Mouse (Mus musculus): ENCODE measurements at regions not wholly inside any gene's neighbourhood (a gene's known extent, or its start where the extent isn't known, plus 50 kb on each side); places are given as distances from the start of the nearest gene placed in this dataset.

DNA sequence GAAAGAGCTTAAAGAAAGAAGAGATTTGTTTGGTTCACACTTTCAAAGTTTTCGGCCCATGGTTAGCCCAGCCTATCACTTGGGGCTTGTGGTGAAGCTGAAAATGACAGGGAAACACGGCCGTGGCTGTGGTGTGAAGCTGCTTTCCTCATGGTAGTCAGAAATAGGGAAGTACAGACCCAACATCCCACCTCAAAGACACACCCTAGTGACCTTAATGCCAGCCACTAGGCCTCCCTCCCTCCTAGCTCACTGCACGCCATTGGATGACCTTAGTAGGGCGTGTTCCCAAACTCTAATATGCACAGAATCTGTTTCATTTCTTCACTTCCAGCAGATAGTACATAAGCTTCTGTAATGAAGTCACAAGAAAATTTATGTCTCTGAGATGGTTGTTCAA, 93.4 kb upstream of the Nxt1 start:
- H3K4me3 ChIP-seq, result no peak overlapping the region
- intact Hi-C loops (cut with DNase I), result no loop called here
- TF ChIP-seq CTCF (IDR thresholded peaks at IDR 0.05), result no peak
- no peak overlapping the region for H3K27ac ChIP-seq
- DNase-seq (ENCODE audit: extremely low spot score in 1 of 2, low spot score in 2 of 2), result no peak

- TF ChIP-seq CTCF (IDR thresholded peaks at IDR 0.05), result no peak
- intact Hi-C loops (cut with DNase I), result no loop called here
These were observed 94.2 kb upstream of the Nxt1 start for GRCm38 (mm10) chr2:148578176-148578575.

GRCm38 (mm10) chr2:148575433-148575832, 97.0 kb upstream of the Nxt1 start:
- no peak overlapping the region for H3K27ac ChIP-seq
- H3K4me3 ChIP-seq, result no peak overlapping the region
- no peak for DNase-seq (ENCODE audit: extremely low spot score in 1 of 2, low spot score in 2 of 2)
- intact Hi-C loops (cut with DNase I), result no loop called here
- no peak for TF ChIP-seq CTCF (IDR thresholded peaks at IDR 0.05)

More at GRCm38 (mm10) chr2:148578176-148578575, 94.2 kb upstream of the Nxt1 start:
- no peak for DNase-seq (ENCODE audit: extremely low spot score in 1 of 2, low spot score in 2 of 2)
- Histone ChIP-seq H3K4me3 (no peak overlapping the region), H3K27ac (no peak overlapping the region)

GRCm38 (mm10) chr2:148572165-148572564, 100.2 kb upstream of the Nxt1 start:
- DNase-seq (ENCODE audit: extremely low spot score in 1 of 2, low spot score in 2 of 2), result peak; percentile 32 to 71
- TF ChIP-seq CTCF (IDR thresholded peaks at IDR 0.05), result peak; percentile 81
- intact Hi-C loops (cut with DNase I), result loop anchor here (2.0 to 5.0 kb wide), 2 partner anchors 165 to 449 kb away; partner anchors contain the start of gene Thbd
- H3K27ac ChIP-seq, result no peak overlapping the region
- H3K4me3 ChIP-seq, result no peak overlapping the region

GRCm38 (mm10) chr2:148571616-148572015, 100.8 kb upstream of the Nxt1 start:
- no peak for DNase-seq (ENCODE audit: extremely low spot score in 1 of 2, low spot score in 2 of 2)
- TF ChIP-seq CTCF (IDR thresholded peaks at IDR 0.05), result no peak
- intact Hi-C loops (cut with DNase I), result loop anchor here (2.0 to 5.0 kb wide), 2 partner anchors 164 to 449 kb away; partner anchors contain the start of gene Thbd
- H3K4me3 ChIP-seq, result no peak overlapping the region
- H3K27ac ChIP-seq, result no peak overlapping the region

DNA sequence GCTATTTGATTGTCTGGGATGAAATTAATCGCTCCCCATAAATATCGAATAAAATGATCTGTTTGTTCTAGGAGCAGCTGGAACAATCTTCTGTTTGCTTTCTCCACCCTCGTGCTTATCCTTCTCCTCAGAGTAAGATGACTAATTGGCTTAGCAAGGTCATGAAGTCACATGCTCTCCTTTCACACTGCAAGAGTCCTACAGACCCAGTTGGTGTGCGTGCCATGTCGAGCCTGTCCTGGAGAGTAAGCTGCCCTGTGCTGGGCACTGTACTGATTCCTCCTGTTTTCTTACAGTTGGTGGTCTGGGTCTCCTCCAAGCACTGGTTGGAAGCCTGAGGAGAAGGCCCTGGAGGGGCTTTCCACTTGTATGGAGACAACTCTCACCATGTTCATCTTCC, 101.4 kb upstream of the Nxt1 start:
- no peak for DNase-seq (ENCODE audit: extremely low spot score in 1 of 2, low spot score in 2 of 2)
- H3K27ac ChIP-seq, result no peak overlapping the region
- intact Hi-C loops (cut with DNase I), result loop anchor here (5.0 kb wide), 1 partner anchor 164 kb away; the partner anchor contains the start of gene Thbd
- no peak for TF ChIP-seq CTCF (IDR thresholded peaks at IDR 0.05)
- H3K4me3 ChIP-seq, result no peak overlapping the region

- Histone ChIP-seq H3K27ac (no peak overlapping the region), H3K4me3 (no peak overlapping the region)
- intact Hi-C loops (cut with DNase I), result no loop called here
- DNase-seq (ENCODE audit: extremely low spot score in 1 of 2, low spot score in 2 of 2), result no peak
- no peak for TF ChIP-seq CTCF (IDR thresholded peaks at IDR 0.05)
These were observed 104.4 kb upstream of the Nxt1 start for GRCm38 (mm10) chr2:148567930-148568481.

GRCm38 (mm10) chr2:148563390-148563789, 109.0 kb upstream of the Nxt1 start:
- Histone ChIP-seq H3K27ac (no peak overlapping the region), H3K4me3 (no peak overlapping the region)
- intact Hi-C loops (cut with DNase I), result no loop called here
- DNase-seq (ENCODE audit: extremely low spot score in 1 of 2, low spot score in 2 of 2), result no peak
- TF ChIP-seq CTCF (IDR thresholded peaks at IDR 0.05), result no peak

DNA sequence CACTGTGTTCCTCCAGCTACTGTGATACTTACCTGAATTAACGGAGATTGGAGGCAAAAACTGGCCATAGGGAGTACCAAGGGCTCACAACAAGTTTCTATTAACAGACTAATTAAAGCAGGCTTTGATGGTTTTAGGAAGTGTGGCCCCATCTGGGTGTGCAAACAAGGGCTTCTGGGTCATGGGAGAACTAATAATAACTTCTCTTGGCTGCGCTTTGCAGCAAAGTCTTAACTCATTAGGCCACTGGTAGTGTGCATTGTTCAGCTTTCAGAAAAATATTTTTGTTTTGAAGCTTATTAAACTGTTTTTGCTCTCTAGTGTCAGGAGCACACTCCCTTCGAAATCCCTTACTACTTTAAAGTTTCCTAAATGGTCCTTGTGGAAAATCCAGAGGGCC, 110.4 kb upstream of the Nxt1 start:
- H3K27ac ChIP-seq, result no peak overlapping the region
- no peak overlapping the region for H3K4me3 ChIP-seq
- intact Hi-C loops (cut with DNase I), result no loop called here
- DNase-seq (ENCODE audit: extremely low spot score in 1 of 2, low spot score in 2 of 2), result no peak
- TF ChIP-seq CTCF (IDR thresholded peaks at IDR 0.05), result no peak

GRCm38 (mm10) chr2:148560013-148560773, 112.2 kb upstream of the Nxt1 start:
- Histone ChIP-seq H3K4me3 (no peak overlapping the region), H3K27ac (no peak overlapping the region)
- no peak for TF ChIP-seq CTCF (IDR thresholded peaks at IDR 0.05)
- no peak for DNase-seq (ENCODE audit: extremely low spot score in 1 of 2, low spot score in 2 of 2)
- intact Hi-C loops (cut with DNase I), result no loop called here

- Histone ChIP-seq H3K4me3 (no peak overlapping the region), H3K27ac (no peak overlapping the region)
- no peak for TF ChIP-seq CTCF (IDR thresholded peaks at IDR 0.05)
- intact Hi-C loops (cut with DNase I), result no loop called here
- DNase-seq (ENCODE audit: extremely low spot score in 1 of 2, low spot score in 2 of 2), result no peak
These were observed 113.0 kb upstream of the Nxt1 start for GRCm38 (mm10) chr2:148559376-148559775.

GRCm38 (mm10) chr2:148558365-148558764, 114.0 kb upstream of the Nxt1 start:
- Histone ChIP-seq H3K27ac (no peak overlapping the region), H3K4me3 (no peak overlapping the region)
- intact Hi-C loops (cut with DNase I), result no loop called here
- TF ChIP-seq CTCF (IDR thresholded peaks at IDR 0.05), result peak; percentile 34
- DNase-seq (ENCODE audit: extremely low spot score in 1 of 2, low spot score in 2 of 2), result no peak

- Histone ChIP-seq H3K27ac (no peak overlapping the region), H3K4me3 (no peak overlapping the region)
- TF ChIP-seq CTCF (IDR thresholded peaks at IDR 0.05), result no peak
- DNase-seq (ENCODE audit: extremely low spot score in 1 of 2, low spot score in 2 of 2), result no peak
- intact Hi-C loops (cut with DNase I), result no loop called here
These were observed 107.8 kb upstream of the Cd93 start for GRCm38 (mm10) chr2:148551207-148551606.

All from left cerebral cortex, adult 2 months (tissue).